Mouse (Mus musculus) E14TG2a.4 (cell line): Measurements from ENCODE around the gene Trim62.

Experiments used
- H3K27me3 ChIP-seq: 2 replicates; pipeline ENCODE4 v1.6.1; 2014; ENCODE audit warnings: low read length, control low read depth; ENCODE audit not compliant: insufficient read depth
- H3K36me3 ChIP-seq: 2 replicates; pipeline ENCODE4 v1.6.1; 2014; ENCODE audit warnings: low read length, control low read depth; ENCODE audit not compliant: insufficient read depth
- H3K4me1 ChIP-seq: replicated peaks from 2 replicates; pipeline ENCODE4 v1.6.1; 2014; ENCODE audit warnings: low read depth, low read length, control low read depth
- H3K4me3 ChIP-seq: replicated peaks from 2 replicates; pipeline ENCODE4 v1.5.1; 2014; ENCODE audit warnings: mild to moderate bottlenecking, low read length
- H3K9me3 ChIP-seq: 2 replicates; pipeline ENCODE4 v1.6.1; 2014; ENCODE audit warnings: low read length, control low read depth
- CTCF ChIP-seq: conservative IDR thresholded peaks from 2 replicates; pipeline ENCODE4 v1.5.1; 2014; ENCODE audit warnings: low read length
- NANOG ChIP-seq: IDR thresholded peaks from 2 replicates; pipeline ENCODE4 v1.6.1; 2014; ENCODE audit warnings: borderline replicate concordance, low read length, mixed read lengths
- POU5F1 ChIP-seq: IDR thresholded peaks from 2 replicates; pipeline ENCODE4 v1.6.1; 2014; ENCODE audit warnings: low read length, borderline replicate concordance

Gene Trim62

GRCm38 (mm10) chr4:128910276-128911063 is 27.1 kb downstream of the Trim62 start:
- Histone ChIP-seq H3K36me3 (no peaks in the 10 kb centered on the region), H3K9me3 (no peaks in the 10 kb centered on the region), H3K4me3 (no peak overlapping the region), H3K4me1 (peaks cover 16% of the 10 kb centered on the region), H3K27me3 (peaks cover 50% of the 10 kb centered on the region)
- TF ChIP-seq CTCF (no peak), POU5F1 (no peak), NANOG (no peak)

GRCm38 (mm10) chr4:128912085-128912484 is 28.7 kb downstream of the Trim62 start:
- TF ChIP-seq CTCF (no peak), NANOG (no peak), POU5F1 (no peak)
- peaks cover 16% of the 10 kb centered on the region for H3K4me1 ChIP-seq

GRCm38 (mm10) chr4:128913794-128914193 is 30.4 kb downstream of the Trim62 start:
- H3K4me3 ChIP-seq, result no peak overlapping the region
- TF ChIP-seq NANOG (no peak), POU5F1 (no peak), CTCF (no peak)
- peaks cover 45% of the 10 kb centered on the region for H3K27me3 ChIP-seq
- peaks cover 10% of the 10 kb centered on the region for H3K4me1 ChIP-seq
- no peaks in the 10 kb centered on the region for H3K9me3 ChIP-seq
- no peaks in the 10 kb centered on the region for H3K36me3 ChIP-seq

More at GRCm38 (mm10) chr4:128912085-128912484, 28.7 kb downstream of the Trim62 start:
- peaks cover 47% of the 10 kb centered on the region for H3K27me3 ChIP-seq
- H3K4me3 ChIP-seq, result no peak overlapping the region
- no peaks in the 10 kb centered on the region for H3K36me3 ChIP-seq
- H3K9me3 ChIP-seq, result no peaks in the 10 kb centered on the region

GRCm38 (mm10) chr4:128917119-128917518 is 33.7 kb downstream of the Trim62 start:
- Histone ChIP-seq H3K9me3 (no peaks in the 10 kb centered on the region), H3K4me3 (no peak overlapping the region), H3K4me1 (peaks cover 6% of the 10 kb centered on the region), H3K27me3 (peaks cover 30% of the 10 kb centered on the region), H3K36me3 (no peaks in the 10 kb centered on the region)
- no peak for TF ChIP-seq POU5F1
- TF ChIP-seq NANOG, result no peak
- no peak for TF ChIP-seq CTCF

- peaks cover 6% of the 10 kb centered on the region for H3K4me1 ChIP-seq
- H3K9me3 ChIP-seq, result no peaks in the 10 kb centered on the region
- TF ChIP-seq NANOG (no peak), POU5F1 (no peak), CTCF (no peak)
- no peak overlapping the region for H3K4me3 ChIP-seq
- no peaks in the 10 kb centered on the region for H3K36me3 ChIP-seq
- H3K27me3 ChIP-seq, result peaks cover 30% of the 10 kb centered on the region
Measured at GRCm38 (mm10) chr4:128917756-128918155, 34.4 kb downstream of the Trim62 start.

- Histone ChIP-seq H3K27me3 (peaks cover 31% of the 10 kb centered on the region), H3K9me3 (no peaks in the 10 kb centered on the region), H3K4me3 (no peak overlapping the region), H3K4me1 (peaks cover 6% of the 10 kb centered on the region), H3K36me3 (no peaks in the 10 kb centered on the region)
- no peak for TF ChIP-seq NANOG
- TF ChIP-seq POU5F1, result no peak
- no peak for TF ChIP-seq CTCF
Measured at GRCm38 (mm10) chr4:128918187-128918586, 34.8 kb downstream of the Trim62 start.

GRCm38 (mm10) chr4:128919106-128919505 is 35.7 kb downstream of the Trim62 start:
- peaks cover 4% of the 10 kb centered on the region for H3K4me1 ChIP-seq
- H3K9me3 ChIP-seq, result no peaks in the 10 kb centered on the region
- TF ChIP-seq NANOG (no peak), CTCF (no peak), POU5F1 (no peak)
- no peak overlapping the region for H3K4me3 ChIP-seq
- H3K27me3 ChIP-seq, result peaks cover 38% of the 10 kb centered on the region
- no peaks in the 10 kb centered on the region for H3K36me3 ChIP-seq

GRCm38 (mm10) chr4:128923603-128924002 is 40.2 kb downstream of the Trim62 start:
- no peak for TF ChIP-seq NANOG
- no peak for TF ChIP-seq CTCF
- no peak for TF ChIP-seq POU5F1
- H3K4me3 ChIP-seq, result no peak overlapping the region
- peaks cover 23% of the 10 kb centered on the region for H3K4me1 ChIP-seq
- no peaks in the 10 kb centered on the region for H3K9me3 ChIP-seq
- H3K36me3 ChIP-seq, result no peaks in the 10 kb centered on the region
- peaks cover 19% of the 10 kb centered on the region for H3K27me3 ChIP-seq
